Mouse (Mus musculus) liver (tissue): ENCODE measurements around the gene Tnfaip2.

Source experiments
- DNase-seq: peaks from one replicate; pipeline ENCODE4 v3.0.0-alpha.2; 2020; ENCODE audit warnings: mixed read lengths

Gene Tnfaip2

GRCm38 (mm10) chr12:111485046-111485651 is 42.9 kb downstream of the Tnfaip2 start:
- DNase-seq = no peak

GRCm38 (mm10) chr12:111485652-111486306 is 43.5 kb downstream of the Tnfaip2 start, which contains the start of gene Gm266:
Gene Gm266, minus strand, starts transcription at chr12:111485823.
- DNase-seq = peak; percentile 17

GRCm38 (mm10) chr12:111486455-111486854 is 44.2 kb downstream of the Tnfaip2 start:
- DNase-seq = peak; percentile 3

GRCm38 (mm10) chr12:111489261-111489865 is 47.1 kb downstream of the Tnfaip2 start:
- DNase-seq = no peak

- peak; percentile 1 for DNase-seq
Measured at GRCm38 (mm10) chr12:111494931-111495330, 52.7 kb downstream of the Tnfaip2 start.

- DNase-seq = peak; percentile 57
Measured at GRCm38 (mm10) chr12:111497076-111497475, 54.8 kb downstream of the Tnfaip2 start.

- peak; percentile 1 for DNase-seq
Measured at GRCm38 (mm10) chr12:111499617-111500016, 57.3 kb downstream of the Tnfaip2 start.

- DNase-seq = peak; percentile 3
Measured at GRCm38 (mm10) chr12:111500725-111501124, 58.5 kb downstream of the Tnfaip2 start.

- no peak for DNase-seq
Measured at GRCm38 (mm10) chr12:111503063-111503567, 60.8 kb downstream of the Tnfaip2 start.

GRCm38 (mm10) chr12:111503571-111503970 is 61.3 kb downstream of the Tnfaip2 start:
- DNase-seq = no peak
